Mouse (Mus musculus) CD4-positive, CD25-positive, alpha-beta regulatory T cell, adult 4 months (primary cell): ENCODE measurements around the gene Cbx2. TPM values are rescaled to one million over a fixed set of nuclear protein-coding genes. Genes with fewer than 3 reads are reported as not detected.

Experiments
- ATAC-seq: one replicate; pipeline ENCODE4 v1.8.0; 2017
- polyA plus RNA-seq, 2 experiments: library from polyadenylated mRNA; unstranded; fragments of 100-300 nt; shearing (Covaris generic); gene quantifications; one replicate each; pipeline ENCODE4 v1.2.1; 2017

Gene Cbx2
- polyA plus RNA-seq, 2 experiments from 2014 or later, result 1.4 to 1.5 TPM

DNA sequence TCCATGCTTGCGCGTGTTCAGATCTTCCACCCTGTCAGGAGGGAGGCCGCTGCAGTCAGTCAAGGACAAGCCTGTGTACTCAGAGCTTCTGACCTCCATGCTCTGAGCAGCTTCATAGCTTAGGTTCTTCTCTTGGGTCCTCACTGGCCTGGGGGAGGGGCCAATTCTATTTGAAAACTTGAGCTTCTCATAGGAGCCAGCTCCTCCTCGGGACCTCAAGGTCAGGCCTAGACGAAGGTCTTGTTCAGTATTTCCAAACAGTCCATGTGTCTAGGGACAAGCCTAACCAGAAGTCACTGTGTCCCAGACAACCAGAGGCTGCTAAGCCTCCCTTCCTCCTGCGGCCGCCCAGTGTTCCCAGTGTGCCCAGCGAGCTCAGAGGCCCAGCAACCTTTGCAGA, 44.1 kb downstream of the Cbx2 start:
- no peak for ATAC-seq

DNA sequence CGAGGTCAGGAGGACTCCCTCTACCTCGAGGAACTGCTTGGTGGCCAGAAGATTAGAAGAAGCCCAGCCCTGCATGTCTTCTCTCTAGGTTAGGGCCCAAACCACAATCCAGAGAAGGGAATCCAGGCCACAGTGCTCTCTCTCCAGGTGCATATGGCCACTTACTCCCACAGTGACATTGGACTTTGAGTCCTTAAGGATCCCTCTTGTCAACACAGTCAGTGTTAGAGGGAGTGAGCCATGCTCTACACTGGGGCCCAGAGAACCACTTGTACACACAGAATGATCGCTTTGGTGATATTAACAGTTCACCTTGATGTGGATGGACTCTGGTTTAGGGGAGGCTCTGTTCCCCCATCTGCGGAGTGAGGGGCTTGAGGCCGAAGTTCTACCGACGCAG, 49.5 kb downstream of the Cbx2 start:
- no peak for ATAC-seq

DNA sequence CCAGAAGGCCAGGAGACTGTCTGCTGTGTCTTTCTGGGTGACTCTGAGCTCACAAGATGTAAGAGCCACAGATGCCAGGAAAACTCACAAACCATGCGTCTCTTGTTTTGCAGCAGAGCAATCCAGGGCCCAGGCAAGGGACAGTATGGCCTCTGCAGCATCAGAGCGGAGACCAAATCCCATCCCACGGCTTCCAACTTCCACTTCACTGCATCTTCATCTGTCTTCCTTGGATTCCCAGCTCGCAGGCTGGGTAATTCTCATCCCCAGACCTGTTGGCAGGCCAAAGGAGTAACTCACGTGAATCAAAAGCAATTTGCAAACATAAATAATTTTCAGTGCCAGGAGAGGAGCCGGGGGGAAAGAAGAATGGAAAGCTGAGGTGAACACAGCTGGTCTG, 50.2 kb downstream of the Cbx2 start:
- no peak for ATAC-seq

DNA sequence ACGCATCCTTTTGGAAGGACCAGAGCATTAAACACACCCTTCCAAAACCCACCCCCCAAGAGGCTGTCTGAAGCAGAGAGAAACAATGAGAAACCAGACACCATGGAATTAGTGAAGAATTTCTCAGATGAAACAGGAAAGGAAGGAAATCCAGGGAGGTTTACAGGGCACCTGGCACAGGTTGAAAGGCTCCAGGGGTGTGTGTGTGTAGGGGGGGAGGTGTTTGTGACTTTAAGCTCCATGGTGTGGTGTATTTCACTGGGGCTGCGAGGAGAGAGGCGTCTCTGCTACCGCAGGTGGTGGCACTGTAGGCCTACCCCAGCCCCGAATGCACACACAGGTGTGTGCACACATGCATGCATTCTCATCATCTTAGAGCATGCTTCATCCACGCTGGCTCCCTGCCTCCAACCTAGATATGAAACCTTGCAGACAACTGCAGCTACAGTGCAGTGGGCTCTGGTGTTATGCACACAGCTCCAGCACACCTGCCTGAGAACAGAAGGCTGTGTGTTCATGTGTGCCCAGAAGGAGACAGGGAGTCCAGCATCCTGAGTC, 51.2 kb downstream of the Cbx2 start:
- ATAC-seq, result no peak

DNA sequence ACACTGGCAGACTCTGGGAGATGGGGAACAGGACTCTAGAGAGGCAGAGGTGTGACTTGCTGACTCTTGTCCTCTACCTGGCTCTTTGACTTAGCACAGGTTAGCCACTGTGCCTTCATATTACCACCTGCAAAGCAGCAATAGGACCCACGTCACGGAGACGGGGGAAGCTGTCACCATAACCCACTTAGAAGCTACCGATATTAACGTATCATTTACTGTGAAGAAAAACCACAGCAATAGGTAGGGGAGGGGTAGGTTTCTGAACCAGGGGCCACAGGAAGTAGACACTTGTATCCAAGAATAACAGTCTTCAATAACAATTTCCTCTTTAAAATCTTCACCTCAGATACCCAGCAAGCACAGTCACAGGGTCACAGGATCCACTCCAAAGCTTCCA, 53.0 kb downstream of the Cbx2 start:
- ATAC-seq, result peak; percentile 96

DNA sequence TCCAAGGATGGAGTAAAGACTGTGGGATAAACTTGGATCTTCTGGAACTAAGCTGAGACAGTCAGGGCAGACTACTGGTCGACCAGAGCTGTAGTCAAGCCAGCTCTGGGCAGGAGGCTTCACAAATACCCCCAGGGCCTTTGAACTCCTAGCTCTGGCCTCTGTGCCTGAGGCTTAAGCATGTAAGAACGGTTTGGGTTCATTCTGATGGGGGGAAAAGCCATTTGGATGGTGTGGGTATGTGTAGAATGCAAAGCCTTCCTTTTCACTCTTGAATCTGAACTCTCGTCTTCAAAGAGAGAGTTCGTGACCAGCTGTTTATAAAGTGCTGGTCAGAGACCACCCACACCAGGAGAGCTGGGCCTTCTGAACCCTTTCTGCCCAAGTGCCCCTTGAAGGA, 55.0 kb downstream of the Cbx2 start:
- ATAC-seq, result no peak

DNA sequence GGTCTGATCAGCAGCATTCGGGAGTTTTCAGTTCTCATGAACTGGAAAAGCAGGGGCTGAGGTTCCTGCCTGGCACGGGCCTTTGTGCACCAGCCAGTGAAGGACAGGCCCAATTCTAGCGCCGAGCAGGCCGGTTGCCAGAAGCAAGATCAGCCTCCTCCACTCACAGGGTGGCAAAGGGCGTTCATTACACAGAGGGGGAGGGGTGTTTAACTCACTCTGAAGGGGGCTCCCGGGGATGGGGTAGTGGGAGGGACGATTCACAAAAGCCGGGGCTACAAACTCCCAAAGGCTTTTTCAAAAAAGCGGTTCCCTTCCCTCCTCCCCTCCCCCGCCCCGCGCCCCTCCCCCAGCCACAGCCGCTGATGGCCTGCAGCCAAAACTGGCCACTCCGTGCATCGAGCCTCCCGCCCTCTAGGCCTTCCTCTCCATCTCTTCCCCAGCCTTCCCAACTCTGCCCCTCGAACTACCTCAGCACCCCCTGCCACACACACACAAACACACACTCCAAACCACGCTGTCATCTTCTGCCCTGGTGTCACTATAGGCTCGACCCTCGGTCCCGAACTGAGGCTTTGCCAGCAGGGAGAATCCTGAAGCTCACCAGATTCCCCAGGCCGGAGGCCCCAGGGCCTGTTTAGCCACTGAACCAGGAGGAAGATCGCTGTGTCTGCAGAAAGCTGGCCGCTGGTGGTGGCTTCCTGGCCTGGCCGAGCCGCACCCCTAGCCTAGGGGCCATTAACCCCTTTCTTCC, 56.1 kb downstream of the Cbx2 start:
- no peak for ATAC-seq

DNA sequence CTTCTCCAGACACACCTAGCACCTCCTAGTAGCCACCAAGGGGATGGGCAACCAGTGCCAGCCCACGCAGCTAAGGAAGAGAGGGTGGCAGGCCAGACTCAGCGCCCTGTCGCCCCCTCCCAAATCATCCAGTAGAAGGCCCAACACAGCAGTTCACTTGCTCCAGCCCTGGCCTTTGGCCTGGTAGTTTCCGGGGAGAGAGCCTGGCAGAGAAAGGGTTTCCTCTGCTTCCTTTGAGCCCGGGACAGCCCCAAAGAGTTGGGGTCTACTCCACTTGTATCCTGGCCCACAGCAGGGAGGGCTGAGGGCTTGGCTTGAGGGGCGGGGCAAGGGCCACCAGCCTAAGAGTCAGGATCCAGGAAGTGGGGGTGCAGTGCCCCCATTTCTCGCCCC, 56.7 kb downstream of the Cbx2 start:
- ATAC-seq, result no peak

DNA sequence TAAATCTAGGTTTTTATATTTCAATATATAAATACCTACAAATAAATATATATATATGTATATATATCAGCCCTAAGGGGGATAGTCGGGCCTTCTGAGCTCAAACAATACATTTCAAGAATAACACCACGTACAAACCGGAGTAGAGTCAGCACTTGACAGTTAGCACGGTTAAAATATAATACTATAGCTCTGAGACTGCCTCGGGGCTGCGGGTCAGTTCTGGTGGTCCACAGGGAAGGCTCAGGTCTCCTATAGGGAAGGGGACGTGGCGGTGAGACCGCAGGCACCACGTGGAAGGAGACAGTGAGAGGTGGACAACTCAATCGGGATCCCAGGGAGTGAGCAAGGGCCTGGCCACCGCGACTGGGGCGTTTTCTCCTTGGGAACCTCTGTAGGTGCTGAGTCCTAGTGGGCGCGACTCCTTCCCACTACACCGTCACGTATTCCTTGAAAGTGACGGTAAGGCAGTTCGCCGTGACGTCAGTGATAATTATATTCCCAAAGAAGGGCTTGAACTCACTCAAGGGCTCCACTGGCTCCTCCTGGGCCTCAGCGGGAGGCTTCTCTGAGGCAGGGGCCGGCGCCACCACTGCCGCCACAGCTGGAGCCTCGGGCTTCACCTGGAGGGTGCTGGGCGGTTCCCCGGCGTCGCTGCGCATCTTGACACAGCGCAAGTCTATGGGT, 57.8 kb downstream of the Cbx2 start:
- no peak for ATAC-seq

Other genes starting within 250 kb of the Cbx2 start
- gene Rbfox3, start 111.4 kb upstream of the Cbx2 start, polyA plus RNA-seq, result not detected
- not detected for gene Enpp7, start 34.8 kb upstream of the Cbx2 start, polyA plus RNA-seq
- 1 to 10 TPM; 4.0 to 6.7 TPM for gene Cbx8, start 18.0 kb downstream of the Cbx2 start, polyA plus RNA-seq
- gene Cbx4, start 63.3 kb downstream of the Cbx2 start, polyA plus RNA-seq, result 1 to 10 TPM; 1.7 to 3.7 TPM
- 1 to 10 TPM in 1 of 2 experiments, under 1 TPM in 1; 0.72 to 1.0 TPM for gene Tbc1d16, start 205.5 kb downstream of the Cbx2 start, polyA plus RNA-seq
- 1 to 10 TPM; 2.9 to 3.6 TPM for gene Ccdc40, start 205.6 kb downstream of the Cbx2 start, polyA plus RNA-seq
- 10 to 100 TPM; 11.5 to 27.8 TPM for gene Gaa, start 244.9 kb downstream of the Cbx2 start, polyA plus RNA-seq